Mouse (Mus musculus) splenic B cell, adult 2 months (primary cell): ENCODE measurements around the gene Rgl1.
"Not testable (repeated sequence)": the region's sequence is repeated elsewhere in the genome, so short reads cannot be mapped to it uniquely, and the experiment has no call there.

Experiments
- DNase-seq: peaks from one replicate; pipeline ENCODE4 v3.0.0-alpha.2; 2011; ENCODE audit warnings: low read depth, low spot score
- H3K27me3 ChIP-seq: 2 replicates; pipeline ENCODE4 v1.6.1; 2012; ENCODE audit warnings: mild to moderate bottlenecking, low read length, moderate library complexity, mixed read lengths; ENCODE audit not compliant: control insufficient read depth, poor library complexity, insufficient read depth, severe bottlenecking
- H3K36me3 ChIP-seq: 2 replicates; pipeline ENCODE4 v1.6.1; 2012; ENCODE audit warnings: mild to moderate bottlenecking, low read length, moderate library complexity, mixed read lengths; ENCODE audit not compliant: control insufficient read depth, poor library complexity, insufficient read depth, severe bottlenecking

Gene Rgl1

DNA sequence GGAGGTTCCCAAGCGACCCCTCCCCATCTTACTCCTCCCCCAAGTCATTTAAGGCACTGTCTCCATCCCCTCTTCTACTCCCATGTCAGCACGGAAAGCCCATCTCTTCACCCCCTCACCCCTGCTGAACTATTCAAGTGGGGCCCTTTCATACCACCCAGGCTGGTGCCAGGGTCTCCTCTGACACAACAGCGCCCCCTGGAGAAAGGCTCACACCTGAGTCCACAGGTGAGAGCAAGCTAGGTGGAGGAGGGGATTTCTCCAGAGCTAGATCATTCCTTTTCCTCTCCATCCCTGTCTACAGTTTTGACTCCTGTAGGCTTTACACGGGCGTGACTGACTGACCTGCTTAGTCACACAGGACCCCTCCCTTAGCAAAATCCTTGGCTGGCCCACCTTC is 87.7 kb downstream of the Rgl1 start:
- peak; percentile 64 for DNase-seq
- Histone ChIP-seq H3K36me3 (no peaks in the 10 kb centered on the region), H3K27me3 (no peaks in the 10 kb centered on the region)

DNA sequence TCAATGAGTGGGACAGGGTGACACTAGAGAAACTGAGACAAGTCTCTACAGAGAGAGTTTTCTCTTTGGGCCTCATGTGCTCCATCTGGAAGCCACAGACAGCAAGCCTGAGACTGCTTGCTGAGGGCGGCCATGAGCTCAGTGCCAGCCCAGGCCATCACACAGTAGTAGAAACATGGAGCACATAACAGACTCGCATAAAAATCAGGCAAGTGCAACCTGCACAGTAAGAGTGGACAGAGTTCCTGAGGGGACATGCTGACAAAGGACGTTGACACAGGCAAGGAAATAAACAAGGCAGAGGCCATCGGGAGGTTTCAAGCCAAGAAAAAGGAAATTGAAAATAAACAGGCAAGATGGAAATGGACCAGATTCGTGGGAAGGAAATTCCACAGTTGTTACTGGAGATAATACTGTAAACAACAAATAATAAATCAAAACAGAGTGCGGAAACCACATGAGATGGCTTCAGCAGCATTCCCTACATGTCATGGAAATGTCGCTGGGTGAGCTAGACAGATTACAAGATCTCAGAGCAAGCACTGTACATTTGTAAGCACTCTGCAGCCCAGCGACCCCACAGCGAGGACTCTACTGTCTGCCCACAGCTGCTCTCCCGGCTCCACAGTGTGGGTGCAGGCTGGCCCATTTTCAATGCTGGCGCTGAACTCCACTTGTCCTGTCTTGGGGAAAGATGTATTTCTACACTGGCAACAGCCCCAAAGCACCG is 88.5 kb downstream of the Rgl1 start:
- no peak for DNase-seq
- no peaks in the 10 kb centered on the region for H3K27me3 ChIP-seq
- H3K36me3 ChIP-seq = no peaks in the 10 kb centered on the region

DNA sequence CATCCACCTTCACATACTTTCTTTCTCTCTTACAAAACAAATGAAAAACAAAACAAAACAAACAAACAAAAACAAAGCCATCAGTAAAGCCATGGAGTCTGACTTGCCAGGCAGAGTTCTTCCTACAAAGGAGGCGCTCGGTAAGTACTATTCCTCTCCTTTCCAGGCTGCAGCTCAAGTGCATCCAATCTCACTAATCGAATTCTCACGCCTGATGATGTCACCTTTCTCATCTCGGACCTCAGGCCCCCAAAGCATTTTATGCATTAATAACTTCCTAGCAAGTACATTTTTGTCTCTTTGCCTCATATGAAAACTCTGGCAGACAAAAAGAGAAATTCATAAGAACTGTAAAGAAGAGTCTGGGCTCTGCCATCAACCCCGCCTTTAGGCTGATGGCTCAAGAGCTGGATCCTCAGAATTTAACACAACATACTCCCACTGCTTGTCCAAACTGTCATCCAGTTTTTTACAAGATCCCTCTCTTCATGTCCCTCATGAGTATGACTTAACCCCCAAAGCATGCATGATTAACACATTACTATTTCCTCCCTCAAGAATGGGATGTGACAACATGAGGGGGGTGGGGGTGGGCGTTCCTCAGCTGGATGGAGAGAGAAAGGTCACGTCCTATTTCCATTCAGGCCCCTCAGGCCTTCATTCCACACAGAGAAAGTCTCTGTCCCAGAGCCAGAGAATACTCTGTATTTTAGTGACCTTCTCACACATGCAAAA is 96.5 kb downstream of the Rgl1 start:
- Histone ChIP-seq H3K36me3 (no peaks in the 10 kb centered on the region), H3K27me3 (no peaks in the 10 kb centered on the region)
- no peak for DNase-seq

DNA sequence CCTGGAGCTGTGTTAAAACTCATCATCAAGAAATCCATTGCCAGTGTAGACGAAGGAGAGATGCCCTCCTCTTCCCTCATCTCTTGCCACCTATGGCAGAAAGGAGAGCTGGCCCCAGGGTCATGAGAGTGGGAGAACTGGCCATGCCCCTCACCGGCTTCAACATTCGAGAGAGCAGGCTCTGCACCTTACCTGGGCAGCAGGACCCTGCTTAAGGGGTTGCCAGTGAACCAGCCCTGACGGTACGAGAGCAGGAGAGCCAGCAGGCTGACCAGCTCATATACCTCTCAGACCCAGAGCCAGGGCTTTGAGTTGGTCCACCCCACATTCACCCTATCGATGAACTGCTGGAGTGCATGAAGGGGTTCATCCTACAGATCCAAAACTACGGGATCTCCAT is 105.7 kb downstream of the Rgl1 start:
- no peak for DNase-seq
- H3K36me3 ChIP-seq = no peaks in the 10 kb centered on the region
- H3K27me3 ChIP-seq = no peaks in the 10 kb centered on the region

DNA sequence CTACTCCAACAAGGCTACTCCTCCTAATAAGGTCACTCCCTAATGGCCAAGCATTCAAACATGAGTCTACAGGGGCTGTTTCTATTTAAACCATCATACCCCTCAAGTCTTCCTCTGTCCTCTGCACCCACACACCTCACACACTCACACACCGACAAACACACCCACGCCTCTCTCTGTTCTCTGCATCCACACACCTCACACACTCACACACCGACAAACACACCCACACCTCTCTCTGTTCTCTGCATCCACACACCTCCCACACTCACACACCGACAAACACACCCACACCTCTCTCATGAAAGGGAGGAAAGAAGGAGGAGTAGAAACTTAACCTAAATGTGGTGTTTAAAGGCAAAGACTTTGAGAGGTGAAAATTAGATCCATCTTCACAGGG is 106.2 kb downstream of the Rgl1 start:
- Histone ChIP-seq H3K27me3 (no peaks in the 10 kb centered on the region), H3K36me3 (no peaks in the 10 kb centered on the region)
- DNase-seq = no peak

DNA sequence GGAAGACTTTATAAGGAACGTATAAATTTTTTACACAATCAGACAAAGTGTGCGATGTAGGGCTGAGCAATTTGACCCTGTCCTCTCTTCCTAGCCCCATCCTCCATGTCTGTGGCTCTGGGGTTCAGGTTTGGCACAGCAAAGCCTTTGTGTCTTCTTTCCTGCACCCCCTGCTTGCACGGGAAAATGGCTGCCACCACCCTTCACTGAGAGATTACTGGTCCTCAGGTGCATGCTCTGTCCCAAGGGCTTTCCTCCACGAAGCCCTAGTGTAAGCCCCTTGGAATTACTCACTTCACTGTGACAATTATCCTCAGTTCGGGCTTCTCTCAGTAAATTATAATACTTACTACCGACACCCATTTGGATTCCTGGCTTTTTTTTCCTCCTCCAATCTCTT is 109.5 kb downstream of the Rgl1 start:
- Histone ChIP-seq H3K36me3 (no peaks in the 10 kb centered on the region), H3K27me3 (no peaks in the 10 kb centered on the region)
- no peak for DNase-seq

DNA sequence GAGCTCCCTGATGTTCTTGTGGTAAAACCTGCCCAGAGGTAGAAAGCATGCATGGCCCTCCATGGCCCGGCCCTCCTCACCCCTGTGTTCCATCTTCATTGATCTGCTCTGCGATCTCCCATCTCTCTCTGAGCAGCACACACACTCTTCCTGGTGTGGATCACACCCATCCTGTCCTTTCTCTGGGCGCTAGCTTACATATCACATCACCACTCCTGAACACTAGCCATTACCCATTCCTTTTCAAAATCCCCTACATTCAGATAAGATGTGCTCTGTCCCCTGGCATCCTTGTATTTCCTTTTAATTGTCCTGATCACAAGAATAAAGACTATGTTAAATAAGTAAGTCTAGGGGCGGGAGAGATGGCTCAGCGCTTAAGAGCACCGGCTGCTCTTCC is 111.3 kb downstream of the Rgl1 start:
- Histone ChIP-seq H3K27me3 (no peaks in the 10 kb centered on the region), H3K36me3 (no peaks in the 10 kb centered on the region)
- DNase-seq = no peak

DNA sequence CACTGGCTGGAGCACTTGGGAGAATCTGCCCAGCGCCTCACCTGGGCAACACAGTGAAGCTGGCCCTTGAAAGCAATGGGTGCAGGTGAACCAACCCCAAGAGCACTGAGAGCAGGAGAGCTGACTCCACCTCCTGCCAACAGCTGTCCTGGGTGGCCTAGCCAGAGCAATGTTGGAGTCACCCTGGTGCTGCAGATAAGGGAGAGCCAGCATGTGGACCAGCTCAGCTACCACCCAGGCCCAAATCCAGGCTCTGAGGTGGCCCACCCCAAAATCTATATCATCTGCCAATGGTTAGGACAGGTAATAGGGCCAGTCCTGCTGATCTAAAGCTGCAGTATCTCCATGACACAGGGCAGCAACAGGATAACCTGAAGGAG is 114.7 kb downstream of the Rgl1 start:
- DNase-seq = no peak
- no peaks in the 10 kb centered on the region for H3K27me3 ChIP-seq
- no peaks in the 10 kb centered on the region for H3K36me3 ChIP-seq

DNA sequence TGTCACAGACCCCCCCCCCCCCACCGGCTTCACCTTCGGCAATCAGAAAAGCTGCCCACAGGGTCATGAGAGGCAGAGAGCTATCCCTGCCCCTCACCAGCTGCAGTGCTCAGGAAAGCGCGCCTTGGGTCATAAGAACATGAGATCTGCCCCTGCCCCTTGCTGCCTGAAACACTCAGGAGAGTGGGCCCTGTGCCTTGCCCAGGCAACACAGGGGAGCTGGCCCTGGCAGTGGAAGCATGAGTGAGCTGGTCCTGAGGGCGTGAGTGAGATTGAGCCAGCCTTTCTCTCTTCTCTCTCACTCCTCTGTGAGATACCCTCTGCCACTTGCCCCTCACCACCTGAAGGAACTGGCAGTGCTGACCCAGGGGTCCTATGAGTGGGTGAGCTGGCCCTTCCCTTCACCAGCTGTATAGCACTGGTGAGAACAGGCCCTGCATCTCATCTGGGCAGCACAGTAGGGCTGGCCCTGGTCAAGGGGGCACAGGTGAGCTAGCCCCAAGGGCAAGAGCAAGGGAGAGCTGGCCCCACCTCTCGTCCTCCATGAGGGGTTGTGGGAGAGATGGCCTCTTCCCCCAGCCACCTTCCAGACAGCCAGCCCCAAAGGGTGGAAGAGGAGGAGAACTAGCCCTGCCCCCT is 115.2 kb downstream of the Rgl1 start:
- Histone ChIP-seq H3K27me3 (no peaks in the 10 kb centered on the region), H3K36me3 (no peaks in the 10 kb centered on the region)
- no peak for DNase-seq

DNA sequence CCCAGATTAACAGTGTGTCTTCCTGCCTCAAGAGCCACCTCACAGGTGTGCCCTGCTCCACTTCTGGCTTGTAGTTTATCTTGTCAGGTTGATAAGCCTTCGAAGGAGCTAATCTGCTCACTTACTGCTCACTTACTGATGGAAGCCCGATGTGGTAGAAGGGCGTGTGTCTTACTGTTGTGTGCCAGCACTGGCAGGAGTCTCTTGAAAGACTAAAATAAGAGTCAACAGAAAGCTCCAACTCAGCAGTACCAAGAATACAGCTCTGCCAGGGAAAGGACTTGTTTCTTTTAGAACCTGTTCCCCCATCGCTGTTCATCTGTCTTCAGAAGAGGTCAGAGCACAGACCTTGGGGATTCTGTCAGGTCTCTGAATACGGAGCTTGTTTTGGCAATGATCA is 118.1 kb downstream of the Rgl1 start:
- Histone ChIP-seq H3K36me3 (no peaks in the 10 kb centered on the region), H3K27me3 (no peaks in the 10 kb centered on the region)
- no peak for DNase-seq

DNA sequence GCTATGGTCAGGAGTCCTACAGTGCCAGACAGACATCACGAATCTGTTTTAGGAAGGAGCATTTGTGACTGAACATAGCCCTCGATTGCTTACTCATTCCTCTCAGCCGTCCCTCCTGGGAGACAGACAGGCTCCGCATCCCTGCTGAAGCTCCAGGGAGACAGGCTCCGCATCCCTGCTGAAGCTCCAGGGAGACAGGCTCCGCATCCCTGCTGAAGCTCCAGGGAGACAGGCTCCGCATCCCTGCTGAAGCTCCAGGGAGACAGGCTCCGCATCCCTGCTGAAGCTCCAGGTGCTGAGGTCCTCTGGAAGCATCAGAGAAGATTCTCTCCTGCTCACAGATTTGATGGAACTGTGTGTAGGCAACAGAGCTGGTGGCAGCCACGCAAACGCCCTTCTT is 123.9 kb downstream of the Rgl1 start:
- not testable (repeated sequence) for DNase-seq, H3K36me3 ChIP-seq, H3K27me3 ChIP-seq

DNA sequence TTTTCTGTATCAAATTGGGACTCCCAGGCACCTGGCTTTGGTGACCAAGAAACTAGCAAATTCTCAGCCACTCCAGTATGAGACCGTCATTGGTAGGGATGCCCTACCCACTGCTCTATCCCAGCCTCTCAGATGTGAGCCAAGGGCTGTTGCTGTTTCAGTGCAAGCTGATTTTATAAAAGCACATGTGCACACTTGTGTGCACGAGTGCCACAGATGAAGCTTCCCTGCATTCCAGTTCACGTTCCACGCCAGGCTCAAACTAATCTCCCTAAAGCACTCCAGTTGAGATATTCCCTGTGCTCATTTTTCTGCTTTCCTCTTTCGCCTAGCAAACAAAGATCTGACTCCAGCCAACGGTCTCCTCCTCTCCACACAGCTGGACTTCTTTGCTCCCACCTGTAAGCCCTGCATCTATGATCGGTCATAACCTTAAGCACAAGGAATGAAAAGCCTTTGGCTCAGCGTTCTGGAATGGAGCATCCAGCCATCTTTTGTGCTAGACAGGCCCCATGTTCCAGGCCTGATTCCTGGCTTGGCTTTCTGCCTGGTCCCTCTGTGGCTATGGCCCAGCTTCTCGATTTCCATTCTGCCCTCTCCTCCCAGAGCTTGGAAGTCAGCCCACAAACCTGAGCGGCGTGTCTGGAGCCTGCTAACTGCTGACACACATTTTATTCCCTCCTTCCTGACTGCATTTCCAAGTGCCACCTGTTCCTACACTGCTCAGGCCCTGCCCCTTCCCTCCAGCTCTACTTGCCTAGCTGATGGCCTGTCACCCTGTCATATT is 125.8 kb downstream of the Rgl1 start:
- H3K27me3 ChIP-seq = no peaks in the 10 kb centered on the region
- H3K36me3 ChIP-seq = no peaks in the 10 kb centered on the region
- no peak for DNase-seq

DNA sequence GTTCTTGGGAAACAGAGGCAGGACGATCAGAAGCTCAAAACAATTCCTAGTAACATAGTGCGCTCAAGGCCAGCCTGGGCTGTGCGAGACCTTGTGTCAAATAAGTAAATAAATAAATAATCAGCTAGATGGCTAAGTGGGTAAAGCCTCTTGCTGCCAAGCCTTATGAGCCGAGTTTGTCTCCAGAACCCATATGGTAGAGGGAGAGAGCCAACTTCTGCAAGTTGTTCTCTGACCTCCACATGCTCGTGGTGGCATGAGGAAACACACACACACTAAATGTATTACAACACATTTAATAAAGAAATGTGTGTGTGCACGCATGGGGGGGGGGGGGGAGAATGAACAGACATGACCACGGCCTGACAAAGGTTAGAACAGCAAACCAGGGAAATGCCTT is 126.8 kb downstream of the Rgl1 start:
- DNase-seq = no peak
- Histone ChIP-seq H3K27me3 (no peaks in the 10 kb centered on the region), H3K36me3 (no peaks in the 10 kb centered on the region)

DNA sequence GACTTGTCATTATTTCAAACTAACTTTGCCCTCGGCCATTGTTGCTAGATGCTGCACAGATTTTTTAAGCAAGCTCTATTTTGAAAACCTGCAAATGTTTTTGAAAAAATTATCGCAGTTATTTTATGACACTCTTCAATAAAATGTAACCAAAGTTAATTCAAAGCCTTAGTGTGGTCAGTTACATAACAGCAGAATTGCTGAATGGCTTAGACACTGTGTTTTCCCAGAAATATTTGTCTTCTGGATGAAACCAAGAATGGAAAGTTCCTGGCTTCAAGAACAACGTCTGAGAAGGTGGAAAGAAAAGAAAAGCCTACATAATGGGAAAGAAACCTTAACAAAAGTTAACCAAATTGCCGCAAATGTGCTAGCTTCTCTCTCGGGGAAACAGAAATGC is 131.5 kb downstream of the Rgl1 start:
- H3K36me3 ChIP-seq = no peaks in the 10 kb centered on the region
- H3K27me3 ChIP-seq = no peaks in the 10 kb centered on the region
- DNase-seq = no peak

DNA sequence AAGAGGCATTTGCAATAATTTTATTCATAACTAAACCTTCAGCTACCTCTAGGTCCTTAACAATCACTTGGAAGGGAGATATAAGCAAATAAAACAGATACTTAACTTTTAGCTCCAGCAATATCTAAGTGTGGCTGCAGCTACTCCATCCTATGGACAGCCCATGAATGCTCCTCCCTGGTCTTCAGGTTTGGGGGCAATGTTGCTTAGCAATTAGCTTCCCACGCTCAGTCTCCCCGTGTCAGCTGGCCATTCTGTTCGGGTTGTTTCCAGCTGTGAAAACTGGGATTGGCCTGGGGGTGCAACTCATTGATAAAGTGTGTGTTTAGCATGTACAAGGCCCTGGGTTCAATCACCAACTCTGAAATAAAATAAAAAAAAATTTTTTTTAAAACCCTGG is 136.4 kb downstream of the Rgl1 start:
- no peak for DNase-seq
- no peaks in the 10 kb centered on the region for H3K27me3 ChIP-seq
- H3K36me3 ChIP-seq = no peaks in the 10 kb centered on the region
